Mouse (Mus musculus) cerebellum, adult (tissue): ENCODE data around the gene Rptor.

Source experiments
- ATAC-seq: cut with Nextera tagmentation; 2 replicates; pipeline ENCODE4 v1.9.2; 2017; ENCODE audit warnings: mild to moderate bottlenecking, moderate library complexity, mixed read lengths; ENCODE audit not compliant: insufficient number of reproducible peaks, low FRiP score, low TSS enrichment

The Rptor gene

DNA sequence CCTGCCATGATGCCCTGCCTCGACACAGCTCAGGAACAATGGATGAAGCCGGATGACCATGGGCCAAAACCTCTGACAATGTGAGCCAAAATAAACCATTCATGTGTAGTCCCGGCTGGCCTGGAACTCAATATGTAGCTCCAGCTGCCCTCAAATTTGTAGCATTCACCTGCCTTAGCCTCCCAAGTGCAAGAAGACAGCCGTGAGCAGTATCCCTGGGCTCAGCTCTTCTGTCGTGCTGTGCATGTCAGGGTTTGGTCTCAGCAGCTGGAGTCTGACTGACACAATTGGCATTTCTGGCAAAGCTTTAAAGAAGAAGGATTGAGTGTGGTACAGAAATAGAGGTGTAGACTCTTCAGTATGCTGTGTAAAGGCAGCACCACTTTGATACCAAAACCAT, 276.9 kb downstream of the Rptor start:
- ATAC-seq = no peak

DNA sequence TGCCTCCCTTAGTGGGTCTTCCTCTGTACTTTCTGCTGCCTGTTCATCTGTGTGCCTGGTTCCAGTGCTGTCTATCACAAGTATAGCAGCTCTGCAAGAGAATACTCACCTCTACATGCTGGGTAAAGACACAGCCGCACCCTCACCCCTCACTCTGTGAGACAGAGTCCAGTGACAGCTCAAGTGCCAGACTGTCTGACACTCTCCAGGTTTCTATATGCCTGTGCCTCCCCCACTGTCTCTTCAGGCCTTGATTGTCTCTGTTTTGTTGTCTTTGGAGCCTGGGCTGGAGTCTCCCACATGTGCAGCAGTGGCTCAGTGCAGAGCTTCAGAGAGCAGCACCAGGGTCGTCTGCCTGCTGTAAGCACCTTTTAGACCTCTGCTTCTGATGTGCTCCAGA, 280.9 kb downstream of the Rptor start:
- ATAC-seq = no peak

DNA sequence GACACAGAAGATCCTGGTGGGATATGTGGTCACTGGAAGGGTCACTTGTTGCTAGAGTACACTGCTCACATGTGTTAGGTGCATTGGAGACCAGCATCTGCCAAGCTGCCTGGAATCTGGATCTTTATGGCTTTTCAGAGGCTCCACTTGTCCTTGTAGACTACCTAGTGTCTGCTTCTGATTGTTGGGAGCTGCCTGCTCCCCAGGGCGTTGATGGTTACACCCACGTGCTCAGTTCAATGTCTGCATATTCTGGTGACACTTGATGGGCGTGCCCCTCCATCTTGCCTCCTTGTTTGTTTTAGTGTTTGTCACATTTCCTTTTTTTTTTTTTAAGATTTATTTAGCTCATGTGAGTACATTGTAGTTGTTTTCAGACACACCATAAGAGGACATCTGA, 287.3 kb downstream of the Rptor start:
- no peak for ATAC-seq

DNA sequence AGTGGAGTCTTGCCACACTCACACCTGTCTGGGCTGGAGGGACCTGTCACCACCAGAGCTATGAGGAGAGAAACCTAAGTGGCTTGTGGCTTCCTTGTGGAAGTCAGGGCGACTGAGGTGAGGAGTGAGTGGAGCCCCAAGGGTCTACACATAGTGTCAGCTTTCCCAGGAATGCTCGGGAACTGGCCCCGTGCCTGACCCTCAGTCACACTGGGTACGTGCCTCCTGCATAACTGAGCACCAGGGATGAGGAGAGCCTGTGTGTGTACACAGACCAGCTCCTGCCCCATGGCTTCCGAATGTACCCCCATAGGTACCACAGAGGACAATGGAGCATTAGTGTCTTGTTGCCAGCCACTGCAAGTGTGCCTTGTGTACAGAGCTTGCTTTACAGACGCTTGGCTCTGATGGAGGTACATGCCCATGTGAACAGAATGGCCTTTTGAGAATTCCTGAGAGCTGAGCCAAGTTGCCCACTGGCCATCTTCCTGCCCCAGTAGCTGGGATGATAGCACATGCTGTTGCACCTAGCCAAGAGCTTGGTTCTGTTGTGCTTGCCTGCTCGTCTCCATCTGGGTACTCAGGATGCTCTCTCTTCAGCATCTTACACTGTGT, 289.0 kb downstream of the Rptor start:
- peak; percentile 45; the same call in 1 of the 2 replicates for ATAC-seq

DNA sequence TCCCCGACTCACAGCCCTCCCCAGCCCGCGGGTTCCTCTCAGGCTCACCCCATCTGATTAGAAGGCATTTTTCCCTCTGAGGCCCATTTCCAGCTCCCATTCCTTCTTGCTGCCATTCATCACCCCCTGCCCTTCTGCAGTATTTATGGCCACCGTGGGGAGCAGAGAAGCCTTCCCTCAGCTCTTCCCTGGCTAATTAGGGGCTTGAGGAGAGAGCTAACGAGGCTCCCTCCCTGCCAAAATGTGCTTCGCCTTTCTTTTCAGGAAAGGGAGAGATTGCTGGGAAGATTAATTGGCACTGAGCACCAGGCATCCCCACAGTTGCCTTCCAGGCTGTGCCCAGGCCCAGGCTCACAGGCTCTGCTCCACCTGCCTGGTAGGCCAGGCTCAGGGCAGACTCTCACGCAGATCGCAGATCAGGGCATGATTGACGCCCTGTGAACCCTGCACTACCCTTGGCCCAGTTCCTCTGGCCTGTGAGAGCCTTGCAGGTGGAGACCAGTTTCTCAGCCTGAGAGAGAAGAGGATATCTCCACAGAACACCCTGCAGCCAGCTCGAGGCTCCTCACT, 291.0 kb downstream of the Rptor start:
- no peak for ATAC-seq

DNA sequence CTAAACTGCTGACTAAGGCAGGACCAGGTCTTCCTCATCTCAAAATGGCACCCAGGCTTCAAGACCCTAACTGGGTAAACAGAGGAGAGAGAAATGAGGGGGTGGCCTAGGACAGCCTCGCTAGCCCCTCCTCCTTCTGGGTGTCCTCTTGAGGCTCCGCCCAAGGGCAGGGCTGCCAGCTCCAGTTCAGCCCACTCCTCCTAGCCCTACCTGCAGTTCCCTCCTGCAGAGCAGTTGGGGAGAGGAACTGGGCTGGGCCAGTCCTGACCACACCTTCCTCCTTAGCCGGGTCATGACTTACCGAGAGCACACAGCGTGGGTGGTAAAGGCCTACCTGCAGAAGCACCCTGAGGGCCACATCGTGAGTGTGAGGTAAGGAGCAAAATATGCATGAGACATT, 291.9 kb downstream of the Rptor start:
- ATAC-seq = no peak

DNA sequence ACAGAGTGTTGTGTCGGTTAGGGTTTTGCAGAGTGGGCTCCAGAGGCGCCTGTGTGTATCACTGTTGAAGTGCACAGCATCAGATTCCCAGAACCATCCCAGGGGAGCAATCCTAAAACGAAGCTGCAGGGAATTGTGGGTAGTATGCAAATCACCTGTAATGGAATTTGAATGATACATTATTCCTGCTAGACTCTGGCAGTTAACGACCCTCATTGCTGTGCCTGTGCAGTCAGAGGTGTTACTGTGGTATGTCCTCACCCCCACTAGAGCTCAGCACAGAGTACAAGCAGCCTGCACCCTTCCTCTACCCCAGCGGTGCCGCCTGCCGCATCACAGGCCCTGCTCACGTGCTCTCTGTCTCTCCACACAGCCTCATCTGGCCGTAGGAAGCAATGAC, 294.3 kb downstream of the Rptor start:
- no peak for ATAC-seq

DNA sequence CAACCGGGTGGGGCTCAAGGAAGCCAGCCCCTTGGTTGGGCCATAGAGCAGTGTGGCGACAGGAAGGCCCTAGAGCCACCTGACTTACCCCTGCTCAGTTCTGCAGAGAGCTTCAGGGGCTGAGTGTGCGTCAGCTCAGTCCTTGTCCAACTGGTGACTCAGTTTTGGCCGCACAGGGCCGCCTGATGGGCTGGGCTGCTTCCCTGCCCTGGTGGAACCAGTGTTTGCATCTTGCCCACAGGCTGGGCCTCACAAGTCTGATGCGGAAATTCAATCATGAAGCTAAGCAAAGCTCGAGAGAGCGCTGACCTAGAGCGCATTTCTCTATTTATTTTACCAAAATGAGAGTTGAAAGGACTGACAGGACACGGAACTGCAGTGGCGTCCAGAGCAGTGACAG, 296.3 kb downstream of the Rptor start:
- ATAC-seq = no peak

DNA sequence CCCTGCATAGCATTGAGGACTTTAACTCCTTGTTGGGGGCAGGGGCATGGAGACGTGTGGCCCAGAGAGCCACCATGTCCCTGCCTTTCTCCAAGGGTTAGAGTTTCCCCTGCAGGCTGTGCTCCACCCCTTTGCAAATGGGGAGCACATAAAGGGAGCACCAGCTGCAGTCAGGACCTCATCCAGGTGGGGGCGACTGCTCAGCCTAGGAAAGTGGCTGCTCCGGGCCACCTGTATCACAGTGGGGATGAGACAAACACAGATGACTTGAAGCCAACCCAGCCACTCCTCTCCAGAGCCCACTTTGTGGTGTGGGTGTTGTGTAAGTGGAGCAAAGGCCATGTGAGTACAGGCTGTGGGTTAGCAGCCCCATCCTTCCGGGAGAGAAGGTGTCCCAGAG, 298.5 kb downstream of the Rptor start:
- no peak for ATAC-seq

DNA sequence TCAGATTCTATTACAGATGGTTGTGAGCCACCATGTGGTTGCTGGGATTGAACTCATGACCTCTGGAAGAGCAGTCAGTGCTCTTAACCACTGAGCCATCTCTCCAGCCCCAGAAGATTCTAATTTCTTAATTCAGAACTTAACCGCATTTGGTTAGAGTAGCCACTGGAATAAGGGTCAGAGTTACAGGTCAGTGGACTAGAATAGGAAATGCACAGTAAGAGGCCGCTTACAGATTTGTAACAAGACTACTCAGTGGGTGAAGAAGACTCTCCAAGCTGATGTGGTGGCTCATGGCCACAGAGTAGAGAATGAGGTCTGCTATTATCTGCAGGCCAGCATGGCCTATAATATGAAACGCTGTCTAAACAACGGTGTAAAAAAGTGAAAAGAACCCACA, 300.2 kb downstream of the Rptor start:
- ATAC-seq = no peak

DNA sequence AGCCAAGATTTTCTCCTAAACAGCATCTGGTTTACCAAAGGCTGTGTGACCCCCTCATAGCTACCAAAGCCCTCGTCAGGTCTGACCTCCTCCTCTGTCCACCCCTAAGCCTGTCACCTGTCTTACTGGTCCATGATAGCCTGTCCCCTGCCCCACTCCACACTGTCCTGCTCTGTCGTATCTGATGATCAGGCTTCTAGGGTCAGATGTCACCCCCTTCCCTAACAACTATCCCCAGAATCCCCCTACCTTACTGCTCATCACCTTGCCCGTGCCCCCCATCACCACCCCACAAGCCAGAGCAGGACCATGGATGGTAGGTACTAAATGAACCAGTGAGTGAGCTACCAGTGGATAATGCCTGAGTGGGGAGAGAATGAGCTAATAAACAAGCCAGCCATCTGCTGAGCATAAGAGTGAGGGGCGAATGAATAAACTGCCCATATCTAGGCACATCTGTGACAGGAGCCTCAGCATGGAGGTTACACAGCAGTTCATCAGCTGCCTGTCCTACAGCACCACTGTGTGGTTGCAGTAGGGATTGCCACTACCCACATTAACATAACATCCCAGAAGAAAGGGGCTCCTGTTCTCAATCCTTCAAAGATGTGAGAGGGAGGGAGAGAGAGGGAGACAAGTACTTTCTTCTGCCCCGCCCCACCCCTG, 302.0 kb downstream of the Rptor start:
- ATAC-seq = no peak

DNA sequence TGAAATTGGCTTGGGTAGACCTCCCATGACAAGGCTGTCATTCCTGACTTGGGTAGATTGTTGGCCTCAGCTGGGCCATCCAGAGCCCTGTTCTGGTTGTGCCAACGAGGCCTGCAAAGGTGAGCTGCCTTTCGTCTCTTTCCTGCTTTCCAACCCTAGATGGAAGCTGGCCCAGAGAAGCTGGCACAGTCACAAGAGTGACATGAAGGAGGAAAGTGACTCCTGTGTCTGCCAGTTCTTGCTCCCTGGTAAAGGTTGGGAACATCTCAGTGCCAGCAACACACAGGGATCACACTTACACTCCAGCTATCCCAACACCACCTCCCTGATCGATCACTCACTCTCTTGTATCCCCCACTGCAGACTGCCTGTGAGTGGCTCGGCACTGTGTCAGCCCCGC, 303.1 kb downstream of the Rptor start:
- ATAC-seq = no peak

DNA sequence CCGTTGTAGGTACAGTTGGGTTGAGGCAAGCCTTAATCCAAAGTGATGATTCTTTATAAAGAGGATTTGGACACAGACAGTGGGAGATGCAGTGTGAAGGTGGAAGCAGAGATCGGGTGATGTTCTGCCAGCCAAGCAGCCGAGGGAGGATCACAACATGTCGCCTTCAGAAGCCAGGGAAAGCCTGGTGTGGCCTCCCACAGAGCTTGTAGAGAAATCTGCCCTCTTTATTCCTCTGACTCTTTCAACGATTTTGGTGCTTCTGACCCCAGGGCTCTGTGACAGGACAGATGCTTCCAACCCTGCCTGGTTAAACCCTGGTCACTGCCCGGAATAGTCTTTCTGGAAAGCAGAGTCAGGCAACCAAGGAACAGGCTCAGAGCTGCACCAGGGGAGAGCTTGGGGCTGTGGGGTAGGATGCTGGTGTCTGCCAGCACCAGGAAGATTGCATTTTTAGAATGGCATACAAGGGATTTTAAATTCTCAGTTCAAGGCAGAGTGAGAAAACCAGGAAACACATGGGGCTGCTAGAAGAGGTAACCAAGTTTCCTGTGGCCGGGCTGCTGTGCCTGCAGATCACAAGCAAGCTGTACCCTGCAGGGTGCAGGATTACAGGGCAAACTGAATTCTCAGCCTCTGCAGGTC, 304.4 kb downstream of the Rptor start:
- ATAC-seq = no peak

DNA sequence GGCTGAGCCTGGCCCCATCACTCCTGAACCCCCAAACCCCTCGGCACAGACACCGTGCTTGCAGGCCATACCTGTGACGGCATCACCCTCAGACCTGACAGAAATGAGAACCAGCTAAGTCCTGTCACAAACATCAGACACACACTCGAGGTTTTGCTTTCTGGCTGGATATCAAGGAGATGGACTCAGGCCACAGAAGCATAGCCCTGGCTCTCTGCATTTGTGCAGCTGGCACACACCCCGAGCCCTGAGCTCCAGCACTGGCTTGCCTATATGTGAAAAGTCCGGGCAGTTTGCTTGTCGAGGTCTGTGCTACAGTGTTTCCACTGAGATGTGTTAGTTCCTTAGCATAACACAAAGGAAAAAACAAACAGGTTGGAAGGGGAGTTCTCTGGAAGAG, 305.0 kb downstream of the Rptor start:
- no peak for ATAC-seq

DNA sequence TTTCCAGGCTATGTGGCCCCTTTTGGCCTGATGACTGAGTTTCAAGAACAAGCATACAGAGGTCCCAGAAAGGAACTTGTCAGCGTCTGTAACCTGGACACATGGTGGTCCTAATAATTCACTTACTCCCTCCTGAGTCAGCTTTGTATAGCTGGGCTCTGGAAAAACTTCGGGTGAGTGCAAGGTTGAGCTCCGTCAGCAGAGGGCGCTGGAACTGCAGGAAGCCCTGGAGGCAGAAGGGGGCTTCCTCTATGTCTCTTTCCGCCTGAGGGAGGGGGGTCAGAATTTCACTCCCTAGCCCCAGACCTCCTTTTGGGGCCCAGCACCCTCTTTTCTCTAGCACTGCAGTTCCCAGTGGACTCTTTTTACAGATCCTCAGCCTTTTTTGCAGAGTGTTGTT, 306.7 kb downstream of the Rptor start:
- ATAC-seq = no peak

DNA sequence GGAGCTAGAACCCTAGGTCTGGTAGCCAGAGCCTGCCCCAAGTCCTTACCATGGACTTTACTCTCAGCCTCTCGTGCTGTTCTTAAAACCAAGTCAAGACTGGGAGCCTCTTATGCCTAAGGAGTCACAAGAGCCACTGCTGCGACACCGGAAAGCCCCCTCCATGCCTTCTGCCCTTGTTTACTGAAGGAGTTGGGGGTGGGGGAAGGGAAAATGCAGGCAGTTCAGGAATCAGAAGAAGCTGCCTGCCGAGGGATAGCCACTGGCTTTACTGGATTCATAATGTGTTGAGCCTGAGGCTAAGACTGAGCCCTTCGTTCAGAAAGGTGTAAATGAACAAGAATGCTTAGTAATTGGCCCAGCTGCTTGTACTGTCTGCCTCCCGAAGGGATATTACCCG, 310.1 kb downstream of the Rptor start:
- no peak for ATAC-seq

DNA sequence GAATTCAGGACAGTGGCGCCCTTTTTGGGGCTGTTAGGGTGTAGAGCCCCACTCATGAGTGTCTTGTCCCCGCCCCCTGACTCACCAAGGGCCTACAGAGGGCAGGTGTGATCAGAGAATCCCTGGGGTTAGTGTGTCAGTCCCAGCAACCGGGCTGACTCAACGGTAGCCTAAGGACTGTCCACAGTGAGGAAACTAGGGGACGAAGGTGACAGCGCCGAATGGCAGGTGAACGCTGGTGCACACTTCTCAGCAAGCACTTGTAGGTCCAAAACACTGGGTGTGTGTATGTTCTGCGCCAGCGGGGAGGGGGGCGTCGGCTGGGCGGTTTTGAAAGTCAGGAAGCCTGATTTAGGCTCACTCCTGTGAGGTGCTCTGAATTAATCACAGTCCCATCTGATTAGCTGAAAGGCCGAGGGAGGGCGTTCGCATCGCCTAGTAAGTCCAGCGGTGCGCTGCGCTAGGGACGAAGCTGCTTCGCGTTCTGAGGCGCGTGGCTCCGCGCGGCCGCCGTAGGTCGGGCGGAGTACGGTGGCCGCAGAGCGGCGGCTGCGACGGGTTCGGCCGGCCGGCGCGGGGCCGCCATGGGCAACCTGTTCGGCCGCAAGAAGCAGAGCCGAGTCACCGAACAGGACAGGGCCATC, 310.7 kb downstream of the Rptor start, which contains the start of gene Chmp6:
TSS of gene Chmp6 (plus strand) at position 151 of the 644 bp plus-strand sequence.
- peak; percentile 36; the same call in 1 of the 2 replicates for ATAC-seq

DNA sequence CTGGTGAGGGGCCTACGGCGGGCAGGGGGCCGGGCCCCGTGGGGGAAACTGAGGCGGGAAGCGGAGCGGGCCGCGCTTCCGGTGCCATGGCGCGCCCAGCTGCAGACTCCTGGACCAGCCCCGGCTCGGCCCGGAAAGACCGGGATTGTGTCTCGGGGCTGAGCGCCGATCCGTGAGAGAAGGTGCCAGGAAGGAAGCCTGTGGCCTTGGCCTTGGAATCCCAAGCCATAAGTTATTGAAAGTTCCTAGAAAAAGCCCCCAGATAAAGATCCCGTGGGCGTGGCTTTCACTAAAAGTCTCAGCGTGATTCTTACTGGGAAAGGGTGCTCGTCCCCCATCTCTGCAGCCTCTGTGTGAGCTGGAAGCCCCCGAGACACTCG, 311.2 kb downstream of the Rptor start:
- no peak for ATAC-seq

DNA sequence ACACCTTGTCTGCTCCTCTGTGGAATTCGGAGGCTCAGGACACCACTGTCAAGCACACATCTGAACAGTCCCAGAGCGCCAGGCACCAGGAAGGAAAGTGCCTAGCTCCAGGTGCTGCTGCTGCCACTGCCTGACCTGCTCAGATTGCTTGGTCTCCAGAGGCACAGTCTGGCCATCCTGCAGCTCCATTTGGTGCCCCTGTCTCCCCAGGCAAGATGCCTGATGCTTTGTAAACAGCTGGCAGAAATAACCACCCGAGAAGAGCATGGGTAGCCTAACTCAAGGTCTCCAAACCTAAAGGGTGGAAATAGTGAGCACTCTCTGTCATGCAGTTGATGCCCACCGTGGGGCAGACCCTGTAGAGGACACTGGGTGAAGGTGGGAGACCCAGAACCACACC, 311.7 kb downstream of the Rptor start:
- no peak for ATAC-seq

DNA sequence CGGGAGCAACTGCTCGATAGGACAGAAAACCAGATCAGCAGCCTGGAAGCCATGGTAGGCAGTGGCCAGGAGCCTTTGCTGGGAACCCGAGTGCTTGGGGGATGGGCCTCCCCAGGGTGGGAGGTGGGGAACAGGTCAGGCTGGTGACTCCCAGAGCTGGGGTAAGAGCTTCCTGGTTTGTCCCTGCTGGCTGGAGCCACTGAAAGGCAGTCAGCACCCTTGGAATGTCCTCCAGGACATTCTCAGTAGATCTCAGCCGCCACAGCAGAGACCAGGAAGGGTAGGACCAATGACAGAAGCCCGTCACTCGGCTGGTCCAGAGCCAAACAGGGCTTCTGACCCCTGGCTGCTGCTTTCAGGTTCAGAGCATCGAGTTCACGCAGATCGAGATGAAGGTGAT, 313.0 kb downstream of the Rptor start:
- ATAC-seq = no peak
